In genomic region chr16:93446206-93446605, GRCm38 (mm10) we compare ENCODE assay signal across 27 mouse cellular contexts.
A peak's percentile ranks its signal among the peaks of the same experiment; 100 is the strongest.
DNase-seq lines count a peak whose midpoint lies in the region; ATAC-seq lines count a peak whose summit lies in the region.
"Had no signal": no experiment of that assay in that cellular context is flagged by ENCODE, and none has a peak within 500 bp of the region (broad histone marks: within the 10 kb centered on the region; RNA-seq: fewer than 3 reads in every experiment).

No protein-coding gene starts in this region.

- peak; percentile 35 for DNase-seq in urinary bladder, adult 2 months (ENCODE audit: low spot score)
- no peak for DNase-seq in urinary bladder, postnatal 4 days (ENCODE audit: low spot score in 2 of 2)
- peak; percentile 26 for DNase-seq in MN1 (ENCODE audit: low spot score)
- DNase-seq in urinary bladder, postnatal 36 days (ENCODE audit: low spot score in 2 of 2) = peak; percentile 52 to 55
- no peak for DNase-seq in frontal cortex, postnatal 25 days (ENCODE audit: low spot score in 2 of 2)
- no peak for DNase-seq in layer of hippocampus, postnatal 14 days (ENCODE audit: low spot score in 2 of 2)
- DNase-seq: adrenal gland, adult 2 months; adrenal gland, postnatal 36 days; cerebellum, adult 18-20 months; cerebellum, postnatal 10 days; gastrocnemius, postnatal 25 days; heart, adult 18-20 months; heart, postnatal 10 days; kidney, postnatal 36 days; thymus, adult 18-20 months; thymus, postnatal 25 days had no signal

- WGBS in intestine, embryonic 16.5 days = 45% methylated on average over 13 of the region's 13 CpGs

- H3K27me3 ChIP-seq in intestine, embryonic 16.5 days (replicated peaks; ENCODE audit: control insufficient read depth, insufficient read depth, low read length) = no peaks in the 10 kb centered on the region
- H3K27me3 ChIP-seq: hindbrain, embryonic 15.5 days had no signal

- H3K4me2 ChIP-seq in intestine, embryonic 16.5 days (ENCODE audit: low read depth, low read length) = no peak overlapping the region
- H3K4me2 ChIP-seq: heart, embryonic 13.5 days; hindbrain, embryonic 15.5 days; limb, embryonic 13.5 days; liver, embryonic 11.5 days; lung, embryonic 15.5 days; midbrain, embryonic 12.5 days had no signal

- no peak overlapping the region for H3K4me3 ChIP-seq in intestine, embryonic 16.5 days (ENCODE audit: low read length)
- H3K4me3 ChIP-seq: erythroblast, embryonic 14.5 days; heart, embryonic 13.5 days; hindbrain, embryonic 15.5 days; layer of hippocampus, adult 2 months; limb, embryonic 13.5 days; lung, embryonic 15.5 days; midbrain, embryonic 12.5 days had no signal

- no peak overlapping the region for H3K27ac ChIP-seq in intestine, embryonic 16.5 days (ENCODE audit: low read length)
- H3K27ac ChIP-seq: heart, embryonic 13.5 days; hindbrain, embryonic 15.5 days; layer of hippocampus, adult 2 months; limb, embryonic 13.5 days; lung, embryonic 15.5 days; midbrain, embryonic 12.5 days had no signal

- H3K9ac ChIP-seq in intestine, embryonic 16.5 days (ENCODE audit: low read depth, low read length) = no peak overlapping the region
- H3K9ac ChIP-seq: heart, embryonic 13.5 days; hindbrain, embryonic 15.5 days; limb, embryonic 13.5 days; lung, embryonic 15.5 days; midbrain, embryonic 12.5 days had no signal

- ATAC-seq in intestine, embryonic 16.5 days = peak; percentile 33; the same call in 1 of the 2 replicates
- ATAC-seq: forebrain, embryonic 14.5 days; inflammation-experienced regulatory T-cells, adult 6 months had no signal

- peaks cover 3% of the 10 kb centered on the region; the same call in 1 of the 2 replicates for H3K4me1 ChIP-seq in intestine, embryonic 16.5 days (ENCODE audit: control insufficient read depth, insufficient read depth, low read length)

- H3K36me3 ChIP-seq in intestine, embryonic 16.5 days (ENCODE audit: control insufficient read depth, insufficient read depth, low read length) = no peaks in the 10 kb centered on the region
- H3K36me3 ChIP-seq: heart, embryonic 13.5 days; hindbrain, embryonic 15.5 days; limb, embryonic 13.5 days; lung, embryonic 15.5 days; midbrain, embryonic 12.5 days had no signal

- H3K9me3 ChIP-seq in intestine, embryonic 16.5 days (ENCODE audit: control insufficient read depth, low read length) = 0 out of 2 replicates have a peak, but pooled peaks cover 3% of the 10 kb centered on the region
- H3K9me3 ChIP-seq: hindbrain, embryonic 15.5 days; lung, embryonic 15.5 days; midbrain, embryonic 12.5 days had no signal

Comparison
In these comparisons a context has a peak if more than half of its experiments do, and no peak if none do; other contexts are left out.
1. DNase-seq: peak in urinary bladder, adult 2 months (single experiment), MN1 (single experiment) and urinary bladder, postnatal 36 days (2 of 2); none in urinary bladder, postnatal 4 days (0 of 2), frontal cortex, postnatal 25 days (0 of 2) and layer of hippocampus, postnatal 14 days (0 of 2).